Mouse (Mus musculus) adrenal gland, adult 8-10 months (tissue): ENCODE data around the gene Rsrc2. TPM values are rescaled to one million over a fixed set of nuclear protein-coding genes. Genes with fewer than 3 reads are reported as not detected.
"Not testable (repeated sequence)": the region's sequence is repeated elsewhere in the genome, so short reads cannot be mapped to it uniquely, and the experiment has no call there.

Experiments
- DNase-seq: peaks from one replicate; pipeline ENCODE4 v3.0.0; 2022
- total RNA-seq, 4 experiments: library from RNA; stranded (reverse); gene quantifications; 2 replicates each; pipeline ENCODE4 v1.2.4; 2022

The Rsrc2 gene
- 10 to 100 TPM; 55.2 to 92.9 (median 73.7) TPM for total RNA-seq

DNA sequence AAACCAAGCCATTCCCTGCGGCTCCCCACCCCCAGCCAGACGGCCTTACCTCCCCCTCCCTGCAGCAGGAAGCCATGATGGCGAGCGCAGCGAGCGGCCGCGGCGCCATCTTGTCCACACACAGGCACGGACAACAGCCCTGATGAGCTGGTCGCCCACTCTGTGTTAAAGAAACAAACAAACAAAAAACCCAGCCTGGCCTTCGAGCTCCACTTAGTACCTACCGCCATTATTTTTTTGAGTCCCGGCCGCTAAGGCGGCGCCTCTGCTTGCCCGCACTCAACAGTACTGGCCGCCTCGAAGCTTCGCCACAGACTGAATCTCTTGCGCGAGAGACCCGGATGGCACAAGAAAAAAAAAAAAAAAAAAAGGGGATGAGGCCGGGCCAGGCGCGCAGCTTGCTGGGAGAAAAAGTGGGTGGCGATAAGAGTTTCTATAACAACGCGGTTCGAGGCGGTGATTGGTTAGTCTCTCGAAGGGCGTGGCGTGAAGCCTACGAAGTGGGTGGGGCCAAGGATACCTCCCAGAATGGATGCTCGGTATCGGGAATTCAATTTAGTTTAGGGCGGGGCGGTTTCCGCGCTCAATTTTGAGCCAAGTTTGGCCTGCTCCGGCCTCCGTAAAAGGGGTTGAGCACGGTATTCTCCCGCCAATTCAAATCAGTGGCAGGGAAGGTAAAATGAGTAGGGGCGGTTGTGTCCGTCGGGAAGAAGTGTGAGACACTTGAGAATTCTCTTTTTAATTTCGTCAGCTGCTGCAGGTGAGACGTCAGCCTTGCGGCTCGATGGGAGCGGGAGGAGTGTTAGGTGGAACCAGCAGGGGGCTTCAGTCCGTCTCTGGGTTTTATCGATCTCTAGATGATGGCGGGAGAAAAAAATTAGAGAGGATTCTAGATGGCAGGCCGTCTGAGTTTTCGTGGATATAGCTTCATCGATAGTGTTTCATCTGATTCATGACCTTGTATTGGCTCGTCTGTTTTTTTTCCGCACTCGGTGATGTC, at the start of gene Rsrc2, which contains the start of gene Kntc1:
Rsrc2 (minus strand) TSS at position 350 of the 1,000 bp plus-strand sequence.
Kntc1 (plus strand) TSS at position 652 of the 1,000 bp plus-strand sequence.
- DNase-seq: peak; percentile 99

DNA sequence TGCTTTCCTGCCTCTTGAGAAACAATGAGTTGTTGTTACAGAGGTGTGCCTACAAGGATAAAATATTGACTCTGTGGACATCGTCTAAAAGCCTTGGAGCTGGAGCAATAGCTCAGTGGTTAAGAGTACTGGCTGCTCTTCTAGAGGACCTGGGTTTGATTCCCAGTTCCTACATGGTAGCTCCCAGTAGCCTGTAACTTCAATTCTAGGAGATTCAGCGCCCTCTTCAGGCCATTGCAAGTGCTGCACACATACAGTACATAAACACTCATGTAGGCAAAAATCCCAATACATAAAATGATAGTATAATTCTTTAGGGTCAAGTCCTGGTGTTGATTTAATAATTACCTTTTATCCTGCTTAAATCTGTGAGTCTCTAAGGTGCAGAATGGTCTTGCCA, 43.9 kb upstream of the Rsrc2 start:
- no peak for DNase-seq

DNA sequence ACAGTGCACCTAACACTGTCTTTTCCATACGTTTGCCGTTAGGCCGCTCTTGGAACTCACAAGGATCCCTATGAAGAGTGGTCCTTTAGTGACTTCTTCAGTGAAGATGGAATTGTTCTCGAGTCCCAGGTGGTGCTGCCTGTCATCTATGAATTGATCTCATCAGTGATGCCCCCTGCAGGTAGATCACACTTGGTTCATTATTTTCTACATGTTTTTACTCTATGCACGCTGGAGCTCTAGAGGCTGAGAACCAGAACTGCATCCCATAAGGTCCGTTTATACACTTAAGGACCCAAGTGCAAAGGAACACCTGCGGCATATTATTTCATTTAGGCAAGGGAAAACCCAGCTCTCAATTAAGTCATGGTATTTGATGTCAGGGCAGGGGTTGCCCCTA, 39.8 kb upstream of the Rsrc2 start:
- DNase-seq: no peak

DNA sequence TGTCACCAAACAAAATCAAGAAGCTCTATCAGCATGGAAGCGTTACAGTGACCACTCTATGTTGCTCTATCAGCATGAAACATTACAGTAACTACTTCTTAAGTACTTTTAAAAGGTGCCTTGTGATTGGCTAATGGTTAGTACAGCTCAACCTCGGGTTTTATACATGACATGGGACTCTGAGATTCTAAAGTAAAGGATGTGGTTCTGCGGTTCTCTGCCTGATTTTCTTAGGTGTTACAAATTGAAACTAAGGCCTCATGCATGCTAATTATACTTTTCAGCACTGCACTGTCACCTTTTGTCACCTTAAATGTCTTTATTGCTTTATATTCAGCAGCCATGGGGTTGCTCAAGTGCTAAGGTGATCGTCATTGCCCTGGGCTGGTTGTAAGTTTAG, 32.6 kb upstream of the Rsrc2 start:
- no peak for DNase-seq

DNA sequence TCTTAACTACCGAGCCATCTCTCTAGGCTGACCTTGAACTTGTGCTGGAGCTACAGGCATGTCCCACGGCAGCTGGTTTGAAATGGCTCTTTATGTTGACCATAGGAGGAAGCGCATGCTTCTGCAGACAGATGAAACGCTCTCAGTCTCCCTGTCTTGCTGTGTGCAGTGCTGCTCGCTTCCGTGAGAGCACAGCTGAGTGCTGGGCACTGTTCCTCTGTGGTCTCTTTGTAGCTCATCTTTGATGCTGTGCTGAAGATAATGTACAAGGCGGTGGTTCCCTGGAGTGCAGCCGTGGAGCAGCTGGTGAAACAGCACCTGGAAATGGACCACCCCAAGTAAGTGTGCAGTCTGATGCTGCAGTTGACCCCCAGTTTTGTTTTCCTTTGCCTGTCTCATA, 31.5 kb upstream of the Rsrc2 start:
- no peak for DNase-seq

DNA sequence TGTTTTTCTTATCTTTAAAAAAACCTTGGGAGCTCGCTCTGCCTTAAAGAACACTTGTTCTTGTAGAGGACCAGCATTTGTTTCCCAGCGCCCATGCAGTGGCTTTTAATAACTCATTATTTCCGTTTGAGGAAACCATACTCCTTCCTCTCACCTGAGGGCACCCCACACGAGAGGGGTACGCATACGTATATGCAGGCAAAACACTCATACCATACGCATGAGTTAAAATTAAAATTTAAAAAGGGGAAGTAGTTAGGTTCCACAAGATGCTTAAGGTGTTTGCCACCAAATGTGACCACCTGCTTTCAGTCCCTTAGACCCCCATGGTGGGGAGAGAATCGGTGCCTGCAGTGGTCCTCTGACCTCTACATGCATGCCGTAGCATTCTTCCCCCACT, 24.2 kb upstream of the Rsrc2 start:
- no peak for DNase-seq

DNA sequence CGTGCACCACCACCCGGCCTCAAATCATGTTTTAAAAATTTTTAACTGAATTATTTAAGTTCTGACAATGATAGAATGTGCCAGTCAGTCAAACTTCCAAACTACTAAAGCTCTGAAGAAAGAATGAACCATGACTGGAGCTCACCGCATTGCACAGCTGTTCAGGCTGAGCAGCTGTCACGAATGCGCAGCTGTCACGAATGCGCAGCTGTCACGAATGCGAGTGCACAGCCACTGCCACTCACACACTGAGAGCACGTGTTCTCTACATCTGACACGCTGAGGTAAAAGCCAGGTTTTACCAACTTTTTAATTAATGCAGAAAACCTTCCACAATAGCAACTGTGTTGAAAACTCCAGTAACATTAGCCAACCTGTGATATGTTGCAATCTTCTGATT, 17.2 kb upstream of the Rsrc2 start:
- DNase-seq: not testable (repeated sequence)

DNA sequence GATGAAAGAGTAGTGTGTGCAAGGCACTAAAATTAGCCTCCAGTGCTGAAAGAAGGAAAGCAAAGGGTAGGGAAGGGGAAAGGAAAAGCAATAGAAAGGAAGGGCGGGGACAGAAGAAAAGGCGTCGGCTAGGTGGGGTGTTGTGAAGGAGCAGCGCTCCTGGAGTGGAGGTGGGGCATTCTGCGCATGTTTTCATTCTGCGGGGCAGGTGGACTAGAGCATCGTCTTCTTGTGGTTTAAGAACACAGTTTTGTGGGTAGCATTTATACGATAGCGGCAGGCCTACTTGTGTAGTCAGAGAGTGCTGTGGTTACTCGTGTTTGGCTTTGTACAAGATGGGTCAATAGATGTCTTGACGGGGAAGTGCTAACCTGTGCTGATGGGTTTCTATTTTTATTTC, 16.3 kb upstream of the Rsrc2 start:
- no peak for DNase-seq

DNA sequence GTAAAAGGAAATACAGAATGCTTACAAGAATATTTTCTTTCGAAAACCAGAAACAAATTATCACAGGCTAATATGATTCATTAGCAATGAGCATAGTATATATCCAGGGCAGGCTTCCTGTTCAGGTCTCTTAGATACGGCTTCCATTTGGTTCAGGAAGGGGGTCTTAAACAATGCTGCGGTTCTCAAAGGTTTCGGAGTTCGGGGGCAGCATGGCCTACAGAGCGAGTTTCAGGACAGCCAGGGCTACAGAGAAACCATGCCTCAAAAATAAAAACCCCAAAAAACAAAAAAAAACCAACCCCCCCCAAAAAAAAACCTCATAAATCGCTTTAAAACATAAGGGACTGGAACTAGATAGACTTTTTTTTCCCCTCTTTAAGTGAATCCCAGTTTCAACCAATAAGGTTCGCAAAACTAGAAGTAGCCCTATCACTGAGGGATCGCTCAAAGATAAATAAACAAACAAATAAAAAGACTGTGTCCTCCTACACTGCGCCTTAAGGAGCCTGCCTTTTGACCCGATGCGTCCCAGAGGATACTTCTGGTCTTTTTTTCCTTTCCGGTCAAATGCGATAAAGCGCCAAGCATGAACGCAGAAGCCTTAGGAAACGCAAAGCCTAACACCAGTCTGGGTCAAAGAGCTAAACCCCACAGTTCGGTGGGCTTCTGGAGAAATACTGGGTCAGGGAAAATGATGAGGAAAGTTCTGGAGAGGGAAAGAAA, 712 bp downstream of the Rsrc2 start:
- no peak for DNase-seq

DNA sequence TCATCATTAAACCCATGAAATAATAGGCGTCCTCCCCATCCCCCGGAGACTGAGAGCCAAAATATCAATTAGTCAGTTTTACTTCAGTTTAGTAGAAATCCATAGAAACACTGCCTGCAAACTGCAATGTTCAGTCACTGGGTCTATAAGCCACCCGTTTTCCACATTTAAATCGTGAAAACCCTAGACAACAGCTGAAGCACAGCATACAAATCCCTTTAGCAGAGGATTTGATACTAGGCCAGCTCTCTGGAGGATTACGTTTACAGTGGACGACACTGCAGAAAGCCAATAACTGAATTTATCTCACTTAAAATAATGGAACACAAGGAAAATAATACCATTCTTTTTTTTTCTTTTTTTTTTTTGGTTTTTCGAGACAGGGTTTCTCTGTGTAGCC, 1.6 kb downstream of the Rsrc2 start:
- no peak for DNase-seq

DNA sequence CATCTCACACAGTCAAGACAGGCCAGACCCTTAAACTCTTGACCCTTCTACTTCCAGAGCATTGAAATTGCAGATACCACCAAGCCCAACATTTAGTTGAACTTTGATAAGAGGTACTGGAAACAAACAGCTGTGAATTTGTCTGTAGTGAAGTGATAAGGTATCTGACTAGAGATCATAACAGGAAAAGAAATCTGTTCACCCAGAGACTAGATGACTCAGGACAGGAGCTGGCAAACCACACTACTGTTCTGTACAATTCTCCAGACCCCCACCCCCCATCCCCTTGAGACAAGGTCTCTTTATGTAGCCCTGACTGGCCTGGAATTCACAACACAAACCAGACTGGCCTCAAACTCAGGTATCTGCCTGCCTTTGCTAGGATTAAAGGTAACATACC, 3.0 kb downstream of the Rsrc2 start:
- DNase-seq: no peak

DNA sequence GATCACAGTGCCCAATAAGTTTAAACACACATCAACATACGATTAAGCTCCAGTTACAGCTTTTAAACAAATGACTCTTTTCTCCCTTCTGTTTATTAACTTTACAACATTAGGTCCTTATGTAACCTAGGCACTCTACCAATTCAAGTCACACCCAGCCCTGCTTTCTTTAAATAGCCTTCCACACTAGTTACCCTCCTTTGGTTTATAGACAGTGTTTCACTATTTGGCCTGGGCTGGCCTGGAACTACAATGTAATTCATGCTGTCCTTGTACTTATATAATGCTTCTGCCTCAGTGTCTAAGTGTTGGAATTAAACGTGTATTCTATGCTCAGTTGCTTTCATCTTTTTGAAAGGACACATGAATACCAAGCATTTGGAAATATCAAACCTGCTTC, 4.9 kb downstream of the Rsrc2 start:
- no peak for DNase-seq

DNA sequence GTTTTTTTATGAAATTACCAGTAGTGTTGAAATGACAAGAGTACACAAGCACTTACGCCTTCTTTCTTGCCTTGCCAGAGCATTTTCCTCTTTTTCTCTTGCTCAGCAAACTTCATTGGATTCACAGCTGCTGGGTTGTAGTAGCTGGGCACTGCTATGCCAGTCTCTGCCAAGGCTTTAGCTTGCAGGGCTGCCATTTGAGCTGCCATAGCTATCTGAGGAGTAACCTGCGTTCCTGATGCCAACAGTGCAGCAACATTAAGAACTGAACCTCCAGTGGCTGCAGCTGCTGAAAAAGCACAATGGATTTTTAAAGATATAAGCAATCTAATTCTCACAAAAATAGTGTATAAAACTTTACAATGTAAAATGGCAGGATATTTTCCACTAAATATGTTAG, 18.2 kb downstream of the Rsrc2 start:
- DNase-seq: no peak

DNA sequence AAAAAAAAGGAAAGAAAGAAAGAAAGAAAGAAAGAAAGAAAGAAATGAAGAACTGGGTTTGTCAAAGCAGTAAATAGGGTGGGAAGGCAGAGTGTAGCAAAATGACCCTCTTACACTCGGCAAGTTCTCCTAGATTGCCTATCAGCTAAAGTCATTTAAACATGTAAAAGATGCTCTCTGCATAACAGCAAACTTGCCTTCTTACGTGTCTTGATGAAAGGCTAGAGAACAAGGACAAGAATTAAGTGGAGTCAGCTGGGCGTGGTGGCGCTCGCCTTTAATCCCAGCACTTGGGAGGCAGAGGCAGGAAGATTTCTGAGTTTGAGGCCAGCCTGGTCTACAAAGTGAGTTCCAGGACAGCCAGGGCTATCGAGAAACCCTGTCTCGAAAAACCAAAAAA, 25.4 kb downstream of the Rsrc2 start:
- DNase-seq: not testable (repeated sequence)

DNA sequence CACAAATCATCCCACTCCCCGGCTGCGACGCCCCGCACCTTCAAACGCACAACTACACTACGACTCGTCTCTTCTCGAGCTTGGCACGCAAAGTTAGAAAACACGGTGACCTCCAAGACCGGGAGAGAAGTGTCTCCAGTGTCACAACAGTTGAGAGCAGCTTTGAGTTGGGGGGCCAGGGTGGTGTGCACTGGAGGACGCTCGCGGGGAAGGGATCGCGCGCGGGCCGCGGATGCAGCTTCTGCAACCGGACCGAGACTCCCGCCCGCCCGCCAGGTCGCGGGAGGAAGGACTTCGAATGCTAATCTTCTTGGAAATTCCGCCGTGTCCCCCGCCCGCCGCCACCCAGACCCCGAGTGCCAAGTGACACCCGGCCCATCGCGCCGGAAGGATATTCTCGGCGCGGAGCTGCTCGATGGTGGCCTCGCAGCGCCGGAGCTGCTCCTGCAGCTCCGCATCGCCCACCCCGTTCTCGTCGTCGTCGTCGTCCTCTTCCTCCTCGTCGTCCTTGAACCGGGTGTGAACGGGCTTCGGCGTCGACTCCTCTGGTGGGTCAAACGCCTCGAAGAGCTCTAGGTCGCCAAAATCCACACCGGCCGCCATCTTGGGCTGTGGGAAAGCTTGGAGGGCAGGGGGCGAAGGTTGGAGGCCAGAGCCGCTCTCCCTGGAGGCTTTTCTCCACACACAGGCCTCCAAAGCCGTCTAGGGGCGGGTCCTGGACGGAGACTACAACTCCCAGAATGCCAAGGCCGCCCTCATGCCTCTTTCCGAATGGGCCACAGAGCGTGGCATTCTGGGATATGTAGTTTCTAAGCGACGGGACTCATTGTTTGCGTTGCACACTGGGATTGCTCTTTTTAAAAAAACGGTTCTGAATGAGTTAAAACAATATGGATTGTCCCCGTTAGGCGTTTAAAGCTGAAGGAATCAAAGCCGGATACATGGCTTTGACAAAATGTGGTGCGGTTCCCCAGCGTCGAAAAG, 28.6 kb downstream of the Rsrc2 start, which contains the start of gene Zcchc8:
Zcchc8 (minus strand) TSS at position 773 of the 984 bp plus-strand sequence.
- DNase-seq: peak; percentile 96

DNA sequence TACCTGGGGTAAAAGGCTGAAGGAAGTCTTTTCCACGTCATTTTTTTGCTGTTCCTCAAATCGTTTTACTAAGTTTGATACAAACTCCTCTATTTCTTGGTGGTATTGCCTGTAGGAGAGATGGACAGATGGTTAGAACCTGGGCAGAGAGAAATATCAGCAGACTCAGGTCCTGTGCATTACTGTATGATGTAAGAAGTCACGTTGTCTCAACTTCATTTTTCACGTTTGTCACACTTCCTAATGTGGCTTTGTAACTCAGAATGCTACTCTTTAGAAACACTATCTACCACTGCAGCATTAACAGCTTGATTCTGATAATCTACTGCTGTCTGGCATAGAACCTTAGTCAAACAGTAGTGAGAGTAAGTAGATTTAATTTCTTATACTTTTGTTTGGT, 34.6 kb downstream of the Rsrc2 start:
- DNase-seq: no peak

DNA sequence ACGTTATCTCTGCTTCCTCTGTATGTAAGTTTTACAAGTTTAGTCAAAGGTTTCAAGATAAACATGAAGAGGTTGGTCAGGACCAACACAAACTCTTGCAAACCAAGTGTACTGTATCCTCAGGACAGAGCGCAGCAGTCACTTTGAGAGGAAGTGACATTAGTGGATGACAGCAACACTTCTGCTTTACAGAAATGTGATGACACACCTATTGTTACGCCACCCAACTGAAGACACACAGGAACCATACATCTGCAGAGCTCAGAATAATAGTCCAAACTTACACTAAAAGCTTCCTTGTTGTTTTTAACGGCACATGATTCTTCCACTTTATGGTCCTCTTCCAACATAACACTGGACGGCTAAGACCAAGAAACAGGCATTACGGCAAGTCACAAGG, 35.4 kb downstream of the Rsrc2 start:
- DNase-seq: no peak

DNA sequence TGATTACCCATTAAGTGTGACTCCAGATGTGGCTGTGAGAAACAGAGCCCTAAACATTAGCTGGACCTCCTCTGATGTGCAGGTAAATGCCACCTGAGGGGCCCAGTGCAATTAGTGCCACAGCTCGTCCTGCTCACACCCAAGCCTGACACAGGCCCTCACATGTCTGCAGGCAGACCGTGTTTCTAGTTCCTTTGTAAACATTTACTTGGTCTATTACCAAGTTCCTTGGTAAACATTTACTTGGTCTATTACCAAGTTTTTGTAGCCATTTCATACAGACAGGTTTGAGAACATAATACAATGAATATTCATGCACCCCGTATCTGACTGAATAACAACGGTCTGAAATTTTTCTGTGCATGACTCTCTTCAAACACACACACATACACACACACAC, 39.6 kb downstream of the Rsrc2 start:
- DNase-seq: no peak

DNA sequence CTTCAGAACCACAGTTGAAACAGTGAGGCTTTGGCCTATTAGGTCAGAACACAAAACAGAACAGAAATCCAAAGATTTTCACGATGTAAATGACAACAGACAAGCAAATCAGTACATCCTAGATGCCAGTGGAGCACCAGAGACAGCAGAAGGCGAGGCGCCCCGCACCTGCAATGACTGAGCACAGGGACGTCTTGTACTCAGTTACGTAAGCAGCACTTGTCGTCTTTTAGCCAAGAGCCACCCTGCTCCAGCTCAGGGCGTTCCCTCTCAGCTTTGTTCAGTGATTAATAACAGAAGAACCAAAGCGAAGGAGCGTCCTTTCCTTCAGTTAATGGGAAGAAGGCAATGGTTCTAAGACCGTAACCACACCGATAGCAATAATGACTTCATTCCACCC, 40.6 kb downstream of the Rsrc2 start:
- DNase-seq: no peak

DNA sequence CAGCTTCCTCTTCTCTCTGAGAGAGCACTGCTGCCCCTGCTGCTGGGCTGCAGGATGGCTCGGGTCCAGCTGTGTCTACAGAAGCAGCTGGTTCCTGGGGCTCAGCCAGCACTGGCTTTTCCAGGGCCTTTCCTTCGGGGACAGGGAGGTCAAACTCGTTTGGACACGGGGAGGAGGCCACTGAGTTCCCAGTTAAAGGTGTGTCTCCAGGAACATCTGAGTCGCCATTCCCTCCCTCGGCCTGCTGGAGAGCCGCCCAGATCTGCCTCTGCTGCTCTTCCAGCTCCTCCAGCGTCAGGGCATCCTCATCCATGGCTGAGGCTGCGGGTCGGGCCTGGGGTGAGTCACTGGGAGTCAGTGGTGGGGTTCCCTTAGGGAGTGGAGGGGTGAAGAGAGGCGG, 48.6 kb downstream of the Rsrc2 start:
- peak; percentile 45 for DNase-seq

DNA sequence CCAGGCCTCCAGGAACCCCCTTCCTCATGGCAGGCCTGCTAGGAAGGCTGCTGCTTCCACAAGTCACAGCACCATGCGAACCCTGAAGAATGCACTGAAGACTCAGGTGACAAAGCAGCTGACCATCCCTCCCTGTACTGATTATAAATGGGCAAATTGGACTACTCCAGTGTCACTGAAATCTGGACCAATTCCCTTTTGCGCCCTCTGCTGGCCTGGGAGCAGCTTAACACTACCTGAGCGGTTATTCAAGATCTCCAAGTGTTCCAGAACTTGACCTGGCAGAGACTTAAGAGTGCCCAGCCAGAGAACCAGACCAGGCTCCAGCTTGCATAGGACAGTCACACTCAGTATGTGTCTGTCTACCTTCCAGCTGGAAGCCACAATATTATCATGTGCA, 50.0 kb downstream of the Rsrc2 start:
- DNase-seq: peak; percentile 54

DNA sequence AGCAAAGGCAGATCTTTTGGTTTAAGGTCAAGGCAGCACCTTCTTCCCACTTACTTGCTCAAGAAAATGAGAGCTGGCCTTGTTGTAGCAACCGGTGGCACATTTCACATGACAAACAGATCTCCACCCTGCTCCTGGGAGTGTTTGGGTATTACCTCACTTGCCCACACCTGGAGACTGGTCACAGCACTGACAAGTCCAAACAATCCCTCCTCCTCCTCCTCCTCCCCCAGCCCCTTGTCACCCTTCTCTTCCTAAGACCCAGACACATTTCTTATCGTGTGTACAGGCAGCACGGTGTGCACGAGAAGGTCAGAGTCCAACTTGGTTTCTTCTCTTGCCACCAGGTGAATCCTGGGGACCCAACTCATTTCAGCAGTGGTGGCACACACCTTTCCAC, 52.3 kb downstream of the Rsrc2 start:
- DNase-seq: no peak
